Mouse (Mus musculus) thymus, postnatal 4 days (tissue): ENCODE results near the gene Insr.
A peak's percentile ranks its signal among the peaks of the same experiment; 100 is the strongest.
"Not testable (repeated sequence)": the region's sequence is repeated elsewhere in the genome, so short reads cannot be mapped to it uniquely, and the experiment has no call there.

Source experiments
- DNase-seq: peaks from one replicate; pipeline ENCODE4 v3.0.0; 2021

Insr gene

GRCm38 (mm10) chr8:3278934-3279720 lies at the start of gene Insr:
TSS of gene Insr (minus strand) at chr8:3279617.
- peak; percentile 98 for DNase-seq

DNA sequence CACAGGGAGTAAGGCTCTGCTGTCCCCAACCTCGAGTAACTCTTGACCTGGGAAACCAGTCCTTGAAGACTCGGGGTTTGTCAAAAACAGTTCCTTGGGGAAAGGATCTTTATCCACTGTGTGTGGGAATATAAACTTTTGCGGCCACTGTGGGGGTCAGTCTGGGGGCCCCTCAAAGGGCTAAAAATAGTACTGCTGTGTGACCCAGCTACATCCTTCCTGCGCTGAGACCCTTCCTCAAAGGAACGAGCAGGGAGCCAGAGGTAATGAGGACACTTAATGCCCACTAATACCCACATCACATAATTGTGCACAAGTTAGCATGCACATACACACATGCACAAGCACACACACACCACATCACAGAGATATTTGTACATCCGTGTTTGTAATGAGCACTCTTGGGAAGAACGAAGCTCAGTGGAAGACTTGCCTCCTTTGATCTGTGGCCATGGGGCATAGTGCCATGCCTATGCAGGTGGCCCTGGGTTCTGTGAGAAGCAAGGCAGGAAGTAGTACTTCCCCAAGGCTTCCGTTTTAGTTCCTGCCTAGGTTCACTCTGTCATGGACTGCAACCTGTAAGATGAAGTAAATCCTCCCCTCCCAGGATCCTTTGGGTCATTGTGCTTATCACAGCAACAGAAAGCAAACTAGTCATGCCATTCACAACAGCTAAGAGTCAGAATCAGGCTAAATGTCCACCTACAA lies 48.3 kb upstream of the Insr start:
- DNase-seq = peak; percentile 53

DNA sequence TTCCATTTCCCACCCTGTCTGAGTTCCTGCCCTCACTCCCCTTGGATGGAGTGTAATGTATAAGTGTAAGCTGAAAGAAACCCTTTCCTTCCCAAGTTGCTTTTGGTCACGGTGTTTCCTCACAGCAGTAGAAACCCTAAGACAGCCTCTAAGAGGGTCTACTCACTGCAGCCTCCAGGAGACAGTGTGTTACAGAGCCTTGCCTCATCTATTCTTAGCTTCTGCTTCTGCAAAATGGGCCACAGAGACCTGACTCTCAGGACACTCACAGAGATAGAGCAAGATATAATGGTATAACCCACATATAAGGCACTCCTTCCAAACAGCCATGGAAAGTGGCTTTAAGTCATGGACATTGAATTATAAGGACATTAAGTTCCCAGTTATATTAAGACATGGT lies 47.6 kb upstream of the Insr start:
- no peak for DNase-seq

- DNase-seq = no peak
Observed at GRCm38 (mm10) chr8:3324253-3324652, 44.8 kb upstream of the Insr start.

DNA sequence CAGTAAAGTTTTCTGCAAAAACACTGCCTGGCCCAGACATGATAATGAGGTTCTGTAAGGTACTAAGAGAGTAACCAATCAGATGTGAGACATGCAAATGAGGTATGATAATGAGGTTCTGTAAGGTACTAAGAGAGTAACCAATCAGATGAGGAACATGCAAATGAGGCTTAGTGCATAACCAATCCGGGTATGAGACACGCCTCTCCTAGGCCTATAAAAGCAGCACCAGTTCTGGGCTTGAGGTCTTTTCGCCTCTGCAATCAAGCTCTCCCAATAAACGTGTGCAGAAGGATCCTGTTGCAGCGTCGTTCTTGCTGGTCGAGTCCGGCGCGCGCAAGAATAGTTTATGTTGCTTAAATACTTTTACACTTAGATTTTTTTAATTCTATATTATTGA lies 39.9 kb upstream of the Insr start:
- not testable (repeated sequence) for DNase-seq

DNA sequence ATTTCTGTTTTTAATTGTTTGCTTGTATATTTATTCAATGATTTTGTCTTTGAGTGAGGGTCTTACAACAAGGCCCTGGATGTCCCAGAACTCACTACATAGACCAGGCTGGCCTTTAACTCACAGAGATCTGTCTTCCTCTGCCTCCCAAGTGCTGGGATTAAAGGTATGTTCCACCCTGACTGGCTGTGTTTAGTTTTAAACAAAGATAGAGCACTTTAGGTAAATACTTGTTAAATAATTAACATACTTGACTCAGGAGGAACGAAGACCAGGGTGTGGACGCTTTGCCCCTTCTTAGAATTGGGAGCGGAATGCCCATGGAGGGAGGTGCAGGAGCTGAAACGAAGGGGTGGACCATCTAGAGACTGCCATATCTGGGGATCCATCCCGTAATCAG lies 37.2 kb upstream of the Insr start:
- no peak for DNase-seq

- no peak for DNase-seq
Observed at GRCm38 (mm10) chr8:3314345-3314744, 34.9 kb upstream of the Insr start.

GRCm38 (mm10) chr8:3313843-3314242 lies 34.4 kb upstream of the Insr start:
- no peak for DNase-seq

GRCm38 (mm10) chr8:3313417-3313816 lies 34.0 kb upstream of the Insr start:
- not testable (repeated sequence) for DNase-seq

DNA sequence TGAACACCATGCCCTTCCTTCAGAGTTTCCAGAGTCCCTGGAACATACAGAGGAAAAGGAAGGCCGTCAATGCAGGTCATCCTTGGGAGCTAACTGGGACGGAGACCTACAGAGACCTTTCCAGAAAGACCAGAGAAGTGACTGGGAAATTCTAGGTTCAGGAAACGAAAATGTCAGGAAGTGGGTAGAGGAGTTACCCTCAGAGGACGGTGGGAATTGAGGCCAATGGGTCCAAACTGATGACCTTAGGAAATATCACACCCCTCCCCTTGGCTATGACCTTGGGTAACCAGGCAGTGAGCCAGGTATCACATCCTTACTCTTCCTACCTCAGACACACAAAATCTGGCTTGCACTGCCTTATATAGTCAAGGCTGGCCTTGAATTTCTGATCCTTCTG lies 32.1 kb upstream of the Insr start:
- no peak for DNase-seq

DNA sequence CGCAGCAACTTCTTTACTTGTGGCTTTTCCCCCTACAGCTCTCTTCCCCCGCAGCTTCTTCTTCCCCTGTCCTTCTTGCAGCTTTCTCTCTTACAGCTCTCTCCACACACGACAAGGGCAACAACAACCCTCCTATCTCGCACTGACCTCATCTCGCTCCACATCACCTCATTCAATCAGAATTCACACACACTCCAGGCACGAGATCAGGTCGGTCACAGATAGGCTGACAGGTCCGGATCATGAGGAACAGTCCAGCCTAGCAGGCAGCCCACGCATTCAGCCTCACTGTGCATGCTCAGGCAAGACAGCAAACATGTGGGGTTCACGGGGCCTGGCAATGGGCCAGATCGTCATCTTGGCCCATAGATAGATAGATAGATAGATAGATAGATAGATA lies 30.2 kb upstream of the Insr start:
- no peak for DNase-seq

DNA sequence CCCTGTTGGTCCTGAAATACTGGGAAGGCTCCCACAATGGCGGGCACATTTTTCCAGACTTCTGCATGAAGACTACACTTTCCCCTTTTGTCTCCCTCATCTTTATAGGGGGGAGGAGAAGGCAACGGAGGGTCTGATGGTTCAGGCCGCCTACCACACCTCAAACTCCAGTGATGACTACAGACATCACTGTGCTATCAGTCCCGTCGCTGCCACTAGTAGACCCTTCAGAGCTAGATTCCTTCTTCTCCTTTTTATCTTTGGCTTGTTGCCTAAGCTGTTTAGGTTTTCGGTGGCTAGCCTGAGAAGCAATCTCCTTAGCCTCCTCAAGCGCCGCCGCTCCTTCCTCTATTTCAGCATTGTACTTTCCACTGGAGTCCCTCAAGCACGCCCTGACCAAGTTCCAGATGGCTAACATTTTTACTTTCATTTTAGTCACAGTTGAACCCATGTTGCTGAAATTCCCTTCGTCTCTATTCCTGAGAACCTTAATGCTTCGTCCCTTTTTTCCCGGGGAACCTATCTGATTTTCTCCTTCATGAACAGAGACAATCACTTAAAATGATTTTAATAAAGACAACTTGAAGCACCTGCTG lies 28.9 kb upstream of the Insr start:
- not testable (repeated sequence) for DNase-seq

GRCm38 (mm10) chr8:3302131-3302530 lies 22.7 kb upstream of the Insr start:
- no peak for DNase-seq

- no peak for DNase-seq
Observed at GRCm38 (mm10) chr8:3299322-3299721, 19.9 kb upstream of the Insr start.

DNA sequence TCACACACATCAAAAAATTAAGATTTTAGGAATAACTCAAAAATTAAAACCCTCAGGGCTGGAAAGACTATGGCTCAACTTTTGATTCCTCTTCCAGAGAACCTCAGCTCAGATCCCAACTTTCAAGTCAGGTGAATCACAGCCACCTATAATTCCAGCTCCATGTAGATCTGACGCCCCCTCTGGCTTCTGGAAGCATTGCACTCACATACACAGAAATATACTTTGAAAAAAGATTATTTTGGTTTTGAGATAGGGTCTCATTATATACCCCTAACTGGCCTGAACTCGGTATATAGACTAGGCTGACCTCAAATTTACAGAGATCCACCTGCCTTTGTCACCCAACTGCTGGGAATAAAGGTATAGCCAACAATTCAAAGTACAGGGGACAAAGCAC lies 6.4 kb upstream of the Insr start:
- no peak for DNase-seq

DNA sequence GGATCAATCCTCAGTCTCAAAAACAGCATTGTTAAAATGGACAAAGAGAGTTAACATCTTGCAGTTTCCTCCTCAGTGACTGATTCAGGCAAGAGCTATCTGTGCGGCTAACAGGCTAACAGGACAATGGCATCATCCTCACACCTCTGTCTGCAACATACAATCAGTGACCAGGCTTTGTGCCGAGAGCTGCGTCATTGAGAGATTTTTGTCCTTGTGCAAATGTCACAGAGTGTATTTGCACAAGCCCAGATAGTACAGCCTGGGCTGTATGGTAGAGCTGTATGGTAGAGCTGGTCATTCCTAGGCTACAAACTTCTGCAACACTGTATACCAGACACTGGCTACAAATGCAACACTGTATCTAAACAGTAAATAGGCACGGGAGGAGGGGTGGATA lies 5.2 kb upstream of the Insr start:
- DNase-seq = no peak

GRCm38 (mm10) chr8:3281296-3281695 lies 1.9 kb upstream of the Insr start:
- DNase-seq = no peak

DNA sequence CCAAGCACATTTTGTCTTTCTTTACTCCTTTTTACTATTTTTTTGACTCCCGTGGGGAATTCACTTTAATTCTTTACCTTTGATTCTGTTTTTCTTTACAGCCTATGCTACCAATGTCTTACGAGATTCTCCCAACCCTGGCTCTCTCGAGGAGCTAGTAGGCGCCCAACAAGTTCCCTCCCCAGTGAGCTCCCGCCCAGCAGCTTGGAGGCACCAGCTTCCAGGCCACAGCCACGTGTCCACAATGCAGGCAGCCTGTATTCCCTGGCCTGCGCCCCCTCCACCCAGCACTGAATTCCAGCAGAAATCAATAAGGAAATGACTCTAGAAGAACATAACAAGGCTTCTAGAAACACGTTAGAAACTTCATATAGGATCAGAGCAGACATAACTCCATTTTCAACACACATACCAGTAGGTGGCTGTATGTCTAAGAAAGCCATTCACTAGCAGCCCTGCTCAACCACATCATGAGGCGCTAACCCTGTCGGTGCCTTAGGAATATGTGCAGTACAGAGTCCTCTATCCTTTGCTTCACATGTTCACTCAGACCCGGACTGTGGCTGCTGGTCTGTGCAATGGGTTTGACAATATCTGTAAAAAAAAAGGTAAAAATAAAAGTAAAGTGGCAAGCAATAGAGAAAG lies 971 bp upstream of the Insr start:
- peak; percentile 54 for DNase-seq

GRCm38 (mm10) chr8:3279721-3280077 lies 282 bp upstream of the Insr start:
- DNase-seq = no peak

- peak; percentile 42 for DNase-seq
Observed at GRCm38 (mm10) chr8:3278181-3278820, 1.1 kb downstream of the Insr start.

DNA sequence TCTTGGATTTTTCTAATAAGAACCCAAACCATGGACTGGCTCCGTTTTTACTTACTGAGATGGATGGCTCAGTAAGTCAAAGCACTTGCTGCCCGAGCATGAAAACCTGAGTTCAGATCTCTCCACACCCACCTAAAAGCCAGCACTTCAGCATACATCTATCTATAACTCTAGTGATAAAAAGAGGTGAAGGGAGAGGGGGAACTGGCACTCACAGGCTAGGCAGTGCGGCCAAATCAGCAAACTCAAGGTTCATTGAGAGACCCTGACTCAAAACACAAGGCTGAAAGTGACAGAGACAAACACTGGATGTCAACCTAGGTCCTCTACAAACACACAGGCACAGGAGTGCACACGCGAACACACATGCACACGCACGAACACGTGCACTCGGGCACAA lies 2.2 kb downstream of the Insr start:
- DNase-seq = no peak

DNA sequence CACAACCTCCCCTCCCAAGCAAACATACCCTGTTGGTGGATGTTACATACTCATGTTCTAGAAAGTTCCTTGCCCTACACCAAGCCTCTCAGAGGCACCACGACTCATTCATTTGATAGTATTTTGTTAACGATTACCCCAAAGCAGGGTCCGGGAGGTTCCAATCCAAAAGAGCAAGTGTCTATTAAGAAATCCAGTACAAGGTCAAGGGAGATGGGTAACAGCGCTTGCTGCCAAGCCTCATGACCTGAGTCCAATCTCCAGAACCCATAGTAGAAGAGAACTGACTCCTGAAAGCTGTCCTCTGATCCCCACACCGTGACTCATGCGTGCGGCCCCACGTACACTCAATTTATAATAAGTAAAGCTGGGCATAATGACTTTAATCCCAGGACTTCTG lies 3.4 kb downstream of the Insr start:
- DNase-seq = no peak

GRCm38 (mm10) chr8:3275189-3275588 lies 4.2 kb downstream of the Insr start:
- no peak for DNase-seq
